Mouse (Mus musculus): ENCODE measurements around the gene Arsb. TPM values are rescaled to one million over a fixed set of nuclear protein-coding genes. Genes with fewer than 3 reads are reported as not detected.

Gene Arsb
- polyA plus RNA-seq, 1 experiment from 2014 or later = 11.9 TPM

DNA sequence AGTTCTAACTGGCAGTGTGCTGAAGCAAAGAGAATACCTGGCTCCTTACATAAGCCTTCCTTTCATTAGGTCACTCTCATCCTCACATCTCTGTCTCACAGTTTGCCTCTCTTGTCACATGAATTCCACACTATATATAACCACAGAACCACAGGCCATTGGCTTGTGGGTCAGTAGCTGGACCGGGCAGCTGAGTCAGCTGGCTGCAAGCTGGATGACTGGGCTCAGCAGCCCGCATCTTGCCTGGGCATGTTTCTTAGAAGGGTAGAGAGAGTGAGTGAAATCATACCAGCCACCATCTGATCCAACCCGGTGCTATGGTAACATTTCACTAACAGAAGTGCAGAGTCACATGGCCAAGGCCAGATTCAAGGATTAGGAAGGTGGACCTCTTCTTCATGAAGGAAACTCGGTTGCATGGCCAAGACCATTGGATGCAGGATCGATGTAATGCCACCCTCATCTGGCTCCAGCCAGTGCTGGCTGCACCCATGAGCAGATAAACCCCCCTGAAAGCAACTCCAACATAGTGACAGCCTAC lies 221.0 kb downstream of the Arsb start:
- WGBS = 94% methylated on average over 5 of the region's 5 CpGs
- H3K4me3 ChIP-seq = no peak overlapping the region
- H3K9me3 ChIP-seq = peaks cover 6% of the 10 kb centered on the region; the same call in 1 of the 2 replicates

More for the DNA sequence above, 221.0 kb downstream of the Arsb start:
- Histone ChIP-seq H3K27me3 (no peaks in the 10 kb centered on the region), H3K4me1 (peaks cover 12% of the 10 kb centered on the region), H3K4me2 (no peak overlapping the region), H3K27ac (no peak overlapping the region), H3K36me3 (no peaks in the 10 kb centered on the region), H3K9ac (no peak overlapping the region)
- ATAC-seq (ENCODE audit: insufficient number of reproducible peaks, insufficient read depth, low FRiP score, low TSS enrichment, low read depth) = no peak

Small RNA genes lying within 50 kb of the gene (microRNA-seq; reads per million reads assigned to microRNA genes)
- gene Gm25534 (not detected), gene Mir5624 (not detected)

Other genes with a start within 250 kb of the Arsb start
- gene Bhmt, start 133.7 kb upstream of the Arsb start, polyA plus RNA-seq (2015; fragmentation: Nextera tagmentation; extraction: Ambion mirVana) = 1.2 TPM in 1 of 2 replicates, not detected in the other
- 0.37 TPM in 1 of 2 replicates, not detected in the other for gene Bhmt2, start 97.3 kb upstream of the Arsb start, polyA plus RNA-seq (2015; fragmentation: Nextera tagmentation; extraction: Ambion mirVana)
- 0.07 and 0.26 TPM in 2 replicates for gene Dmgdh, start 97.2 kb upstream of the Arsb start, polyA plus RNA-seq (2015; fragmentation: Nextera tagmentation; extraction: Ambion mirVana)